Mouse (Mus musculus) embryonic facial prominence, embryonic 13.5 days (tissue): ENCODE results near the gene Tnnt3. TPM values are rescaled to one million over a fixed set of nuclear protein-coding genes. Genes with fewer than 3 reads are reported as not detected.

Source experiments
- ATAC-seq: fragments of 200-750 bp; cut with Nextera tagmentation; 2 replicates; pipeline ENCODE4 v1.8.0; 2017; ENCODE audit warnings: low read depth; ENCODE audit not compliant: insufficient number of reproducible peaks, insufficient read depth, low FRiP score, low TSS enrichment
- H3K27ac ChIP-seq: fragments of 300-500 bp; sonication (generic); 2 replicates; pipeline ENCODE4 v1.5.1; 2015; ENCODE audit warnings: moderate library complexity, mild to moderate bottlenecking, inconsistent platforms
- H3K27me3 ChIP-seq: fragments of 300-500 bp; sonication (generic); 2 replicates; pipeline ENCODE4 v1.6.1; 2015; ENCODE audit warnings: mild to moderate bottlenecking, inconsistent platforms
- H3K36me3 ChIP-seq: fragments of 300-500 bp; sonication (generic); 2 replicates; pipeline ENCODE4 v1.6.1; 2015; ENCODE audit warnings: mild to moderate bottlenecking, inconsistent platforms
- H3K4me1 ChIP-seq: fragments of 300-500 bp; sonication (generic); 2 replicates; pipeline ENCODE4 v1.6.1; 2015; ENCODE audit warnings: inconsistent platforms
- H3K4me2 ChIP-seq: fragments of 300-500 bp; sonication (generic); 2 replicates; pipeline ENCODE4 v1.6.1; 2015; ENCODE audit warnings: moderate library complexity, mild to moderate bottlenecking, inconsistent platforms
- H3K4me3 ChIP-seq: fragments of 300-500 bp; sonication (generic); 2 replicates; pipeline ENCODE4 v1.5.1; 2015; ENCODE audit warnings: mild to moderate bottlenecking, inconsistent platforms
- H3K9ac ChIP-seq: fragments of 300-500 bp; sonication (generic); 2 replicates; pipeline ENCODE4 v1.6.1; 2015; ENCODE audit warnings: mild to moderate bottlenecking, inconsistent platforms
- H3K9me3 ChIP-seq: fragments of 300-500 bp; sonication (generic); 2 replicates; pipeline ENCODE4 v1.6.1; 2016; ENCODE audit warnings: inconsistent platforms
- WGBS: fragments of 180-500 bp; shearing (Covaris S2); methylation state at CpG from one replicate; pipeline ENCODE4 v1.1.7; 2015; ENCODE audit warnings: mixed read lengths; 5-methylcytosine and 5-hydroxymethylcytosine counted together
- polyA plus RNA-seq: library from polyadenylated mRNA; unstranded; fragments of >200 nt; fragmentation: Nextera tagmentation; extraction: Ambion mirVana; gene quantifications from 2 replicates; pipeline ENCODE4 v1.2.1, GENCODE M21; 2015

The Tnnt3 gene
- polyA plus RNA-seq, 1 experiment from 2014 or later, result 5.8 TPM

- Histone ChIP-seq H3K36me3 (peaks cover 17% of the 10 kb centered on the region; the same call in 1 of the 2 replicates), H3K4me1 (peaks cover 64% of the 10 kb centered on the region), H3K27me3 (no peaks in the 10 kb centered on the region), H3K27ac (peak overlapping the region; percentile 94), H3K9me3 (no peaks in the 10 kb centered on the region), H3K4me3 (no peak overlapping the region), H3K9ac (peak overlapping the region; percentile 65), H3K4me2 (no peak overlapping the region)
- no peak for ATAC-seq
- 27% methylated on average over 8 of the region's 8 CpGs for WGBS
Measured at GRCm38 (mm10) chr7:142486751-142487162, 11.9 kb upstream of the Tnnt3 start.

DNA sequence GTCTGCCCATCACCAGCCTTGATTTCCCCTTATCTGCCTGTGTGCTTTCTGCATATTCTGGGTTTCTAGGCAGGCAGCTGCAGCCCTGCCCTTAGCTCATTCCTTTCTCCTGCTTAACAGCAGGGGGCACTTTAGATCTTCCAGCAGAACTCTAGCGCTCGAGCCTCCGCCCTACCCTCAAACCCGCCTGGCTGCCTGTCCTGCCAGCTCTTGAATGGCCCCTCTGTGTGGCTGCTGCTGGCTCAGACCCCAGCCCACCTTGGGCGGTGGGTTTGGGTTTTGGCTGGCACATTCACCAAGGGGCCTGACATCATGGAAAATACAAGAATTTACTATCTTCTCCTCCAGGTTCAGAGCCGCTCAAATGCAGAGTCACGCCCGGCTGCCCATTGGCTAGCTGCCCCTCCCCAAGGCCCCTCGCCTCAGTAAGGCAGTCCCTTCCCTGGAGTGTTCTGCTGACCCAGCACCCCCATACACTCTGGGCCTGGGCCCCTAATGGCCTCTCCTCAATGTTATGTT lies 11.2 kb upstream of the Tnnt3 start:
- 10% methylated on average over 9 of the region's 9 CpGs for WGBS
- Histone ChIP-seq H3K9me3 (no peaks in the 10 kb centered on the region), H3K27ac (peak overlapping the region; percentile 94), H3K4me1 (peaks cover 57% of the 10 kb centered on the region), H3K36me3 (peaks cover 17% of the 10 kb centered on the region; the same call in 1 of the 2 replicates), H3K4me3 (no peak overlapping the region), H3K27me3 (no peaks in the 10 kb centered on the region), H3K9ac (peak overlapping the region; percentile 65), H3K4me2 (no peak overlapping the region)
- ATAC-seq, result peak; percentile 75

- Histone ChIP-seq H3K4me3 (no peak overlapping the region), H3K27me3 (no peaks in the 10 kb centered on the region), H3K9me3 (no peaks in the 10 kb centered on the region), H3K27ac (peak overlapping the region; percentile 94), H3K4me1 (peaks cover 53% of the 10 kb centered on the region), H3K4me2 (no peak overlapping the region), H3K36me3 (peaks cover 17% of the 10 kb centered on the region; the same call in 1 of the 2 replicates), H3K9ac (peak overlapping the region; percentile 28; the same call in 1 of the 2 replicates)
- 89% methylated on average over 3 of the region's 3 CpGs for WGBS
- ATAC-seq, result no peak
Measured at GRCm38 (mm10) chr7:142488053-142488452, 10.6 kb upstream of the Tnnt3 start.

GRCm38 (mm10) chr7:142493535-142493934 lies 5.1 kb upstream of the Tnnt3 start:
- Histone ChIP-seq H3K9ac (no peak overlapping the region), H3K4me1 (peaks cover 17% of the 10 kb centered on the region), H3K27ac (peak overlapping the region; percentile 55; the same call in 1 of the 2 replicates), H3K4me2 (no peak overlapping the region), H3K27me3 (no peaks in the 10 kb centered on the region), H3K9me3 (no peaks in the 10 kb centered on the region), H3K36me3 (peaks cover 21% of the 10 kb centered on the region; the same call in 1 of the 2 replicates), H3K4me3 (no peak overlapping the region)
- no peak for ATAC-seq
- 75% methylated on average over 8 of the region's 8 CpGs for WGBS

DNA sequence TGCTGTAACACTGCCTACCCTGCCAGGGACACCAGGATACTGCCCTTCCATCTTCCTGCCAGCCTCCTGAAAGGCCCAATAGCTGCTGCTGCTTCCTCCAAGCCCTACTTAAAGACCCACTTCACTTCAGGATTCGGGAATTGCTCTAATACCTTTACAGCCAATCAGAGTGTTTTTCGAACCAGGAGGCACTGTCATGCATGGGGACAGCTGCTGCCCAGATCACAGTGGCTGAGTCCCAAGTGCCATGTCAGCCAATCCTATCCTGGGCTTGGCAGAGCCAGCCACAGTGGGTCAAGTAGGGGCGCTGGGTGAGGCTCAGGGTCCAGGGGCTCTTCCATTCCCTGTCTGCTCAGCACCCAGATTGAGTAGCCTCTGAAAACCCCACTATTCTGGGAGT lies 2.5 kb upstream of the Tnnt3 start:
- Histone ChIP-seq H3K27me3 (no peaks in the 10 kb centered on the region), H3K9ac (no peak overlapping the region), H3K9me3 (no peaks in the 10 kb centered on the region), H3K4me2 (no peak overlapping the region), H3K4me1 (peaks cover 14% of the 10 kb centered on the region), H3K36me3 (peaks cover 5% of the 10 kb centered on the region; the same call in 1 of the 2 replicates), H3K4me3 (no peak overlapping the region), H3K27ac (no peak overlapping the region)
- ATAC-seq, result no peak
- whole genome bisulfite sequencing, result 70% methylated on average over 3 of the region's 3 CpGs

- H3K4me1 ChIP-seq, result peaks cover 14% of the 10 kb centered on the region
- ATAC-seq, result no peak
- no peak overlapping the region for H3K27ac ChIP-seq
- peaks cover 5% of the 10 kb centered on the region; the same call in 1 of the 2 replicates for H3K36me3 ChIP-seq
- 80% methylated on average over 5 of the region's 5 CpGs for WGBS
- H3K4me2 ChIP-seq, result no peak overlapping the region
- no peak overlapping the region for H3K4me3 ChIP-seq
- H3K9ac ChIP-seq, result no peak overlapping the region
- H3K27me3 ChIP-seq, result no peaks in the 10 kb centered on the region
- no peaks in the 10 kb centered on the region for H3K9me3 ChIP-seq
Measured at GRCm38 (mm10) chr7:142496800-142497199, 1.8 kb upstream of the Tnnt3 start.

- H3K4me2 ChIP-seq, result no peak overlapping the region
- H3K4me3 ChIP-seq, result no peak overlapping the region
- H3K9me3 ChIP-seq, result no peaks in the 10 kb centered on the region
- H3K36me3 ChIP-seq, result peaks cover 5% of the 10 kb centered on the region; the same call in 1 of the 2 replicates
- 94% methylated on average over 2 of the region's 2 CpGs for WGBS
- no peaks in the 10 kb centered on the region for H3K27me3 ChIP-seq
- no peak for ATAC-seq
- no peak overlapping the region for H3K9ac ChIP-seq
- peaks cover 14% of the 10 kb centered on the region for H3K4me1 ChIP-seq
- H3K27ac ChIP-seq, result no peak overlapping the region
Measured at GRCm38 (mm10) chr7:142497775-142498174, 861 bp upstream of the Tnnt3 start.

GRCm38 (mm10) chr7:142499010-142499721 lies 530 bp downstream of the Tnnt3 start:
- no peaks in the 10 kb centered on the region for H3K9me3 ChIP-seq
- 63% methylated on average over 5 of the region's 5 CpGs for WGBS
- H3K4me2 ChIP-seq, result no peak overlapping the region
- 0 out of 2 replicates have a peak, but pooled peaks cover 3% of the 10 kb centered on the region for H3K4me1 ChIP-seq
- no peak overlapping the region for H3K9ac ChIP-seq
- no peak overlapping the region for H3K4me3 ChIP-seq
- H3K27me3 ChIP-seq, result no peaks in the 10 kb centered on the region
- no peak for ATAC-seq
- H3K27ac ChIP-seq, result peak overlapping the region; percentile 22; the same call in 1 of the 2 replicates
- H3K36me3 ChIP-seq, result 0 out of 2 replicates have a peak, but pooled peaks cover 3% of the 10 kb centered on the region

DNA sequence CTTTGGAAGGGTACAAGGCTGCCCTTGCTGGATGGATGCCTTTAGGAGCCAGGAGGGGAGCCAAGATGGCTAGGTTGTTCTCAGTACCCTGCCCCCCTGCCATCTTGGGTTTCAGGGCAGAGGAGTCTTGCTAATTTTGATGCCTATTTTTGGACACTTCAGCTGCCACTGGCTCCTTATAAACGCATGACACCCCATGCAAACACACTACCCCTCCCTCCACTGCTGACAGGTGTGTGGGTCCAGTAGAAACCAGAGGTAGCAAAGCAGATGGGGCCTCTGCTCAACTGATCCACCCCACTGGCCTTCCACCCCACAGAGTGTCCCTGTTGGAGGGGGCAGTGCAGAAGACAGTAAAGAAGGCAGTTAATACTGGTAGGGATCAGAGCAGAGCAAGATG lies 1.4 kb downstream of the Tnnt3 start:
- H3K36me3 ChIP-seq, result no peaks in the 10 kb centered on the region
- no peak for ATAC-seq
- H3K9ac ChIP-seq, result no peak overlapping the region
- H3K4me1 ChIP-seq, result 0 out of 2 replicates have a peak, but pooled peaks cover 3% of the 10 kb centered on the region
- 78% methylated on average over 1 of the region's 1 CpGs for WGBS
- no peak overlapping the region for H3K4me3 ChIP-seq
- no peak overlapping the region for H3K27ac ChIP-seq
- H3K9me3 ChIP-seq, result no peaks in the 10 kb centered on the region
- no peak overlapping the region for H3K4me2 ChIP-seq
- H3K27me3 ChIP-seq, result no peaks in the 10 kb centered on the region

GRCm38 (mm10) chr7:142503206-142503605 lies 4.6 kb downstream of the Tnnt3 start:
- Histone ChIP-seq H3K36me3 (no peaks in the 10 kb centered on the region), H3K9ac (no peak overlapping the region), H3K9me3 (no peaks in the 10 kb centered on the region), H3K4me2 (no peak overlapping the region), H3K27ac (no peak overlapping the region), H3K4me3 (no peak overlapping the region), H3K27me3 (no peaks in the 10 kb centered on the region), H3K4me1 (peaks cover 27% of the 10 kb centered on the region)
- ATAC-seq, result no peak
- 69% methylated on average over 4 of the region's 4 CpGs for WGBS

DNA sequence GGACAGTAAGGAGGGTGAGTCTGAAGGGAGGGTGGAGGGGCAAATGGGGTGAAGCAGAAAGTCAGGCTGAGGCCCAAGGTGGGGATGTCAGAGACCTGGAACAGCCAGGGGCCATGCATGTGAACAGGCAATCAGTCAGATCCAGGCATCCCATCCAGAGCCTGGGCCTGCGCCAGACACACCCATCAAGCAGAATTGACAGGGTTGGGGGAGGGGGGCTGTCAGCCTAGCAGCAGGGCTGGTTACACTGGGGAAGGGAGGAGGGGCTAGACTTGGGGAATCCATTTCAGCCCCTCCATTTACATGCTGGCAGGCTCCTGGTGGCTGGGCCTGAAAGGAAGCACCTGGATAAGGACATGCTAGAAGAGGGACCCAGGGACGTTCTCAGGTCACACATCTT lies 7.3 kb downstream of the Tnnt3 start:
- 24% methylated on average over 2 of the region's 2 CpGs for WGBS
- peak; percentile 73 for ATAC-seq
- peak overlapping the region; percentile 76 for H3K27ac ChIP-seq
- H3K9me3 ChIP-seq, result no peaks in the 10 kb centered on the region
- no peaks in the 10 kb centered on the region for H3K27me3 ChIP-seq
- H3K4me3 ChIP-seq, result no peak overlapping the region
- no peak overlapping the region for H3K4me2 ChIP-seq
- peaks cover 46% of the 10 kb centered on the region for H3K4me1 ChIP-seq
- H3K36me3 ChIP-seq, result no peaks in the 10 kb centered on the region
- no peak overlapping the region for H3K9ac ChIP-seq

DNA sequence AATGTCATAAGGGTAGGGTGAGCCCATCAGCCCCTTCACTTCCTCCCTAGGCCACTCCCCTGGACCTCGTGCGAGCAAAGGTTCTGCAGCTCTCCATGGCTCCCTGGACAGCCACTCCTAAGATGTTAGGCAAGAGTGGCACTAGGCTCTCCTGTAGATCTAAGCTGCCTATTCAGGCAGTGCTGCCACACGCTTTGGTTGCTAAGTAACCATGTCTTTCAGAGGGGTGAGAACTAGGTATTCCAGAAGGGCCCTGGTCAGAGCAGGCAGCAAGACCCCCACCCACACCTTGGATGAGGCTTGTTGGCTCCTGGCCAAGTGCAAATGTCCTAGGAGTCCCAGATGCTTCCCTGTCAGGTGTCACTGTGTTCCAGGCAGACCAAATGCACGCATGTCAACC lies 7.9 kb downstream of the Tnnt3 start:
- Histone ChIP-seq H3K27me3 (no peaks in the 10 kb centered on the region), H3K36me3 (no peaks in the 10 kb centered on the region), H3K4me1 (peaks cover 52% of the 10 kb centered on the region), H3K9ac (peak overlapping the region; percentile 49), H3K27ac (peak overlapping the region; percentile 76), H3K4me3 (no peak overlapping the region), H3K4me2 (no peak overlapping the region), H3K9me3 (no peaks in the 10 kb centered on the region)
- WGBS, result 49% methylated on average over 4 of the region's 4 CpGs
- no peak for ATAC-seq
